Mouse (Mus musculus) ES-E14 (cell line): ENCODE data around the gene Spesp1. TPM values are rescaled to one million over a fixed set of nuclear protein-coding genes. Genes with fewer than 3 reads are reported as not detected.

Experiments
- DNase-seq: peaks from one replicate; pipeline ENCODE4 v3.0.0-alpha.2; 2013; ENCODE audit warnings: low read depth, low spot score
- H3K27ac ChIP-seq: 2 replicates; pipeline ENCODE4 v1.5.1; 2012; ENCODE audit warnings: low read depth, mild to moderate bottlenecking, low read length, moderate library complexity, mixed read lengths; ENCODE audit not compliant: poor library complexity, insufficient read depth, severe bottlenecking
- H3K36me3 ChIP-seq: 2 replicates; pipeline ENCODE4 v1.6.1; 2012; ENCODE audit warnings: mild to moderate bottlenecking, low read length, moderate library complexity, mixed read lengths; ENCODE audit not compliant: control insufficient read depth, poor library complexity, insufficient read depth, severe bottlenecking
- H3K4me1 ChIP-seq, 2 experiments: fragments of 150-350 bp in 1 of 2; sonication (generic) in 1 of 2; 2 replicates each; pipeline ENCODE4 v1.6.1; 2012; ENCODE audit warnings: low read length in 2 of 2, mild to moderate bottlenecking in 1 of 2, mixed read lengths in 1 of 2; ENCODE audit not compliant: control insufficient read depth in 2 of 2, insufficient read depth in 2 of 2, poor library complexity in 1 of 2
- H3K4me3 ChIP-seq, 2 experiments: fragments of 150-350 bp in 1 of 2; sonication (generic) in 1 of 2; 2 replicates each; pipeline ENCODE4 v1.5.1; 2012; ENCODE audit warnings: low read length in 2 of 2, low read depth in 1 of 2, mild to moderate bottlenecking in 1 of 2, mixed read lengths in 1 of 2; ENCODE audit not compliant: insufficient read depth in 1 of 2, poor library complexity in 1 of 2, severe bottlenecking in 1 of 2
- H3K9ac ChIP-seq: 2 replicates; pipeline ENCODE4 v1.6.1; 2012; ENCODE audit warnings: low read depth, mild to moderate bottlenecking, low read length, mixed read lengths; ENCODE audit not compliant: poor library complexity, insufficient read depth, severe bottlenecking
- H3K9me3 ChIP-seq: fragments of 150-350 bp; sonication (generic); 2 replicates; pipeline ENCODE4 v1.6.1; 2012; ENCODE audit warnings: low read depth, mild to moderate bottlenecking, low read length; ENCODE audit not compliant: control insufficient read depth, insufficient read depth
- CHD2 ChIP-seq: IDR thresholded peaks from 2 replicates; pipeline ENCODE4 v1.6.1; 2014; ENCODE audit warnings: mild to moderate bottlenecking, low read depth, low read length, inconsistent platforms
- HCFC1 ChIP-seq: IDR thresholded peaks from 2 replicates; pipeline ENCODE4 v1.6.1; 2012; ENCODE audit warnings: low read length, inconsistent platforms, borderline replicate concordance; ENCODE audit not compliant: insufficient read depth
- MAFK ChIP-seq: IDR thresholded peaks from 2 replicates; pipeline ENCODE4 v1.6.1; 2014; ENCODE audit warnings: mild to moderate bottlenecking, low read depth, low read length, inconsistent platforms; ENCODE audit not compliant: insufficient read depth
- ZC3H11A ChIP-seq: IDR thresholded peaks from 2 replicates; pipeline ENCODE4 v1.6.1; 2012; ENCODE audit warnings: low read depth, mild to moderate bottlenecking, inconsistent platforms, low read length, borderline replicate concordance
- ZNF384 ChIP-seq: IDR thresholded peaks from 2 replicates; pipeline ENCODE4 v1.6.1; 2012; ENCODE audit warnings: low read depth, low read length, inconsistent platforms
- in situ Hi-C, 2 experiments: fragments of 600-800 bp; cut with MboI; formaldehyde crosslinking; loops; one replicate each; pipeline ENCODE4 v1.15.1; 2025; ENCODE audit warnings: low sequenced_read_pairs in 2 of 2, inconsistent platforms in 1 of 2; ENCODE audit not compliant: unreplicated experiment in 2 of 2
- total RNA-seq: library from RNA; depleted of rRNA; stranded (reverse); fragments of 300-350 nt; gene quantifications from 2 replicates; pipeline ENCODE4 v1.2.3, GENCODE M21; 2012

Gene Spesp1
- total RNA-seq, 1 experiment = 2.1 TPM

DNA sequence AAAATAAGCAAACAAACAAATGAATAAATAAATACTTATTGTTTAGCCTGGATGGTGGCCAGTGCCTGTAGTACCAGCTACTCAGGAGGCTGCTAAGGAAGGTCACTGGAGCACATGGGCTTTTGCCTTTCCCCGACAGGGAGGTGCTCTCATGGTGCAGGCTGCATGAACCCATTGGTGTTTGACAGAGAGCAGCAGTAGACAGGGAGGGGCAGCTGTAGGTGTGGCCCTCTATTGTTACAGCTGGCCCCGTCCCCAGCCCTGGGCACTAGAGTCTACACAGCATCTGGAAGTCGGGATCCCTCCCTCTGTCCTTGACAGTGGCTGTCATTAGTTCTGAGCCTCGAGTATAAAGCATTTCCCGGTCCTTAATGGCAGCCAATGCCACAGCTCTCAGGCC lies 18.4 kb downstream of the Spesp1 start:
- no peaks in the 10 kb centered on the region for H3K36me3 ChIP-seq
- in situ Hi-C loops = no loop called here
- no peaks in the 10 kb centered on the region for H3K9me3 ChIP-seq
- no peak overlapping the region for H3K27ac ChIP-seq
- H3K4me3 ChIP-seq = no peak overlapping the region
- TF ChIP-seq ZNF384 = no peak
- no peak for TF ChIP-seq MAFK
- TF ChIP-seq ZC3H11A = no peak
- TF ChIP-seq HCFC1 = no peak
- no peak for TF ChIP-seq CHD2
- H3K4me1 ChIP-seq = peaks cover 4 to 6% of the 10 kb centered on the region in 2 experiments; a peak in 2 of 4 replicates
- H3K9ac ChIP-seq = no peak overlapping the region
- no peak for DNase-seq

DNA sequence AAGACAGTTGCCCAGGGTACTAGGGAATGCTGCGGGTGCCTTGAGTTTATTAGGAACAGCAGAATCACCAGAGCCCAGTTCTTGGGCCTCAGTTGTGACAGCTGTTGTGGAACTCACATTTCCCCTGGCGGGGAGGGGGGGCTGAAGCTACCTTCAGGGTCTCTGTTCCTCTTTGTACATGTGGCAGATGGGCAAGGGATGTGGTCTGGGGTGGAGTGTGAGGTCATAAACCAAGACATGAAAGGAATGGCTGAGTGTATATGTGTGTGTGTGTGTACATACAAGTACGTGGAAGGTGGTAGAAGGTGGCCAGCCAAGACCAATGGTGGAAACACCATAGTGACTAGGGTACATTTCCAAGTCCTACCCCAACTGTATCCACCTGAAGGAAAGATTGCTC lies 20.6 kb downstream of the Spesp1 start:
- Histone ChIP-seq H3K4me3 (no peak overlapping the region), H3K9ac (no peak overlapping the region), H3K36me3 (no peaks in the 10 kb centered on the region), H3K9me3 (no peaks in the 10 kb centered on the region), H3K4me1 (peaks cover 4 to 6% of the 10 kb centered on the region in 2 experiments; a peak in 2 of 4 replicates), H3K27ac (no peak overlapping the region)
- DNase-seq = no peak
- no peak for TF ChIP-seq MAFK
- no peak for TF ChIP-seq CHD2
- no peak for TF ChIP-seq ZNF384
- TF ChIP-seq ZC3H11A = no peak
- no peak for TF ChIP-seq HCFC1
- in situ Hi-C loops = no loop called here

DNA sequence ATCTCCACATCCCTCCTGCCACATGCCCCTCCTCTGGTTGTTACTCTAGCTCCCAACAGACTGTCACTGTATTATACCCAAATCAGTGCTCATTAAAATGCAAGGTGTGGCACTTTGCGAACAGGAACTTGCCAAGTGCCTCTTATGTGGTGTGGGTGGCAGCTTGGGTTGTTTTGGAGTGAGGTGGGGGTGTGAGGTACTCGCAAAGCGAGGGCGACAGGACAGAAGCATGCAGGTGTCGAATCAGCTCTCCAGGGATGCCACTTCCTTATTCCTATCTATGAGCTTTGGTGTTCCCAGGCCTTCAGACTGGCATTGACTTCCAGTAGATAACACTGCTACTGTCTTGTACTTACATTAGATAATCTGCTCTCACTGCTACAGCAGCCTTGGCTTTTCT lies 21.0 kb downstream of the Spesp1 start:
- Histone ChIP-seq H3K27ac (no peak overlapping the region), H3K4me1 (peaks cover 4 to 6% of the 10 kb centered on the region in 2 experiments; a peak in 2 of 4 replicates), H3K36me3 (no peaks in the 10 kb centered on the region), H3K9me3 (no peaks in the 10 kb centered on the region), H3K9ac (no peak overlapping the region), H3K4me3 (no peak overlapping the region)
- TF ChIP-seq ZNF384 (no peak), MAFK (no peak), ZC3H11A (no peak), HCFC1 (no peak), CHD2 (no peak)
- in situ Hi-C loops = no loop called here
- no peak for DNase-seq

DNA sequence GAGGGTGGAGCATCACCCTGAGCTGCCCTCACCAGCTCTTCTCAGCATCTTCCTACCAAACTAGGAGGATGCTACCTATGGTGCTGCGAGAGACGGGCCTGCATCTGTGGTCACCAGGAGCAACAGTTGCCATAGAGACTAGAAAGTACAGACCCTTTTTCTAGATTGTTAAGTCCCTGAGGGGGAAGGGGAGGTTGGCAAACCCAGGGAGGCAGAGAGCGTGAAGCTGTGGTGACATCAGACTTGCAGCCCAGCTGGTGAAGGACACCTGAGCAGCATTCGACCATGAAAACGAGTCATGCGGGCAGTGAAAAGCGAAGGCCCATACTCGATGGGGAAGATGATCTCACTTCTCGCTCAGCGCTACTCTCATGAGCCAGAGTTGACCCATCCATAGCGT lies 24.0 kb downstream of the Spesp1 start:
- in situ Hi-C loops = no loop called here

More for the DNA sequence above, 24.0 kb downstream of the Spesp1 start:
- no peak overlapping the region for H3K9ac ChIP-seq
- no peak for DNase-seq
- H3K36me3 ChIP-seq = no peaks in the 10 kb centered on the region; the same call in 1 of the 2 replicates
- H3K4me1 ChIP-seq = no peaks in the 10 kb centered on the region
- no peak overlapping the region for H3K4me3 ChIP-seq
- H3K27ac ChIP-seq = no peak overlapping the region
- no peaks in the 10 kb centered on the region for H3K9me3 ChIP-seq
- no peak for TF ChIP-seq MAFK
- TF ChIP-seq ZC3H11A = no peak
- no peak for TF ChIP-seq ZNF384
- TF ChIP-seq CHD2 = no peak
- no peak for TF ChIP-seq HCFC1
